Comparison of ENCODE assay signal across 27 mouse cellular contexts in the genomic region with DNA sequence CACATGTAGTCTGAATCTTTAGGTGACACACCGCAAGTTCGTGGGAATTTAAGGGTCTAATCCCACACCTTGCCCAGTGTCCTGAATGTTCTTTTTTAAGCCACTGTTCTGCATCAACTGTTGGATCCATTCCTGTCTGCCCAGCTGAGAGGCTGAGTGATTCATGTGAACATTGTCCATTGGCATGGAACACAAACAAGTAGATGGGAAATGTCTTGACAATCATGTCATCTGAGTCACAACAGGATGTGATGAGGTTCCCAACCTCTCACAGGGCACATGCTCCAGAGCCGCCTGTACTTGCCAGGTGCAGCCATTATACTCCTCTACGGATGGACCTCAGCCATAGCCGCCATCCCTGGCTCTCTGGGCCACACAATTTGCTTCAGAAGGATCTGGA.
DNase-seq lines count a peak whose midpoint lies in the region; ATAC-seq and TF ChIP-seq lines count a peak whose summit lies in the region.
"Had no signal": no experiment of that assay in that cellular context is flagged by ENCODE, and none has a peak within 500 bp of the region (broad histone marks: within the 10 kb centered on the region; RNA-seq: fewer than 3 reads in every experiment).

No protein-coding gene starts in this region.

- 0 out of 2 replicates have a peak, but pooled peaks cover 2% of the 10 kb centered on the region for H3K4me1 ChIP-seq in hindbrain, postnatal 0 days (ENCODE audit: insufficient read depth, low read length)
- H3K4me1 ChIP-seq in hindbrain, embryonic 16.5 days (ENCODE audit: control insufficient read depth, insufficient read depth, low read depth, low read length): no peaks in the 10 kb centered on the region
- no peaks in the 10 kb centered on the region for H3K4me1 ChIP-seq in midbrain, postnatal 0 days (ENCODE audit: insufficient read depth, low read length)
- no peaks in the 10 kb centered on the region for H3K4me1 ChIP-seq in midbrain, embryonic 16.5 days (ENCODE audit: control insufficient read depth, insufficient read depth, low read length)
- H3K4me1 ChIP-seq in forebrain, embryonic 15.5 days: peaks cover 1% of the 10 kb centered on the region; the same call in 1 of the 2 replicates

- no peaks in the 10 kb centered on the region for H3K27me3 ChIP-seq in hindbrain, postnatal 0 days (ENCODE audit: insufficient read depth, low read length)
- H3K27me3 ChIP-seq in hindbrain, embryonic 16.5 days (replicated peaks; ENCODE audit: control insufficient read depth, insufficient read depth, low read length): no peaks in the 10 kb centered on the region
- no peaks in the 10 kb centered on the region for H3K27me3 ChIP-seq in midbrain, postnatal 0 days (ENCODE audit: insufficient read depth, low read length)
- no peaks in the 10 kb centered on the region for H3K27me3 ChIP-seq in midbrain, embryonic 16.5 days (ENCODE audit: control insufficient read depth, insufficient read depth, low read depth, low read length)
- no peaks in the 10 kb centered on the region for H3K27me3 ChIP-seq in Patski
- H3K27me3 ChIP-seq in forebrain, embryonic 15.5 days: no peaks in the 10 kb centered on the region
- H3K27me3 ChIP-seq: CH12.LX; forebrain, embryonic 13.5 days; heart, embryonic 12.5 days; heart, embryonic 15.5 days; hindbrain, embryonic 13.5 days had no signal

- POLR2A ChIA-PET in Patski (lab: Charles Lee): no interaction called here

- no peak overlapping the region for H3K4me2 ChIP-seq in hindbrain, postnatal 0 days (ENCODE audit: low read depth, low read length)
- H3K4me2 ChIP-seq in hindbrain, embryonic 16.5 days (ENCODE audit: low read length): no peak overlapping the region
- no peak overlapping the region for H3K4me2 ChIP-seq in midbrain, postnatal 0 days (ENCODE audit: low read depth, low read length, poor library complexity, severe bottlenecking)
- H3K4me2 ChIP-seq in midbrain, embryonic 16.5 days (ENCODE audit: low read length): no peak overlapping the region
- no peak overlapping the region for H3K4me2 ChIP-seq in forebrain, embryonic 15.5 days (replicated peaks)
- H3K4me2 ChIP-seq: forebrain, embryonic 13.5 days; heart, embryonic 12.5 days; heart, embryonic 15.5 days; hindbrain, embryonic 13.5 days had no signal

- peak; percentile 18 for DNase-seq in hindbrain, postnatal 0 days (ENCODE audit: low spot score)
- DNase-seq in midbrain, postnatal 0 days (ENCODE audit: low spot score): peak; percentile 18
- DNase-seq in 3T3-L1 (ENCODE audit: low read depth, low spot score) (peak; percentile 40), Patski (ENCODE audit: low read depth, low spot score) (peak; percentile 79)
- DNase-seq: adrenal gland, adult 8-10 months; adrenal gland, postnatal 25 days; B cell, adult 2 months; cerebellum, adult 11-12 months; cerebellum, adult 8-10 months; forebrain, postnatal 0 days; gastrocnemius, postnatal 25 days; heart, adult 18-20 months; heart, postnatal 10 days; heart, postnatal 36 days had no signal

- H3K9me3 ChIP-seq in hindbrain, postnatal 0 days (ENCODE audit: low read length): no peaks in the 10 kb centered on the region
- H3K9me3 ChIP-seq in hindbrain, embryonic 16.5 days (ENCODE audit: control insufficient read depth, low read length): no peaks in the 10 kb centered on the region
- no peaks in the 10 kb centered on the region for H3K9me3 ChIP-seq in midbrain, postnatal 0 days (ENCODE audit: low read length)
- H3K9me3 ChIP-seq in midbrain, embryonic 16.5 days (replicated peaks; ENCODE audit: control insufficient read depth, low read length, poor library complexity, severe bottlenecking): no peaks in the 10 kb centered on the region
- no peaks in the 10 kb centered on the region for H3K9me3 ChIP-seq in forebrain, embryonic 15.5 days
- H3K9me3 ChIP-seq: forebrain, embryonic 10.5 days; forebrain, embryonic 13.5 days; heart, embryonic 12.5 days; heart, embryonic 15.5 days; hindbrain, embryonic 10.5 days; hindbrain, embryonic 13.5 days had no signal

- no peak overlapping the region for H3K9ac ChIP-seq in hindbrain, postnatal 0 days (replicated peaks; ENCODE audit: low read length)
- no peak overlapping the region for H3K9ac ChIP-seq in hindbrain, embryonic 16.5 days (ENCODE audit: low read depth, low read length)
- no peak overlapping the region for H3K9ac ChIP-seq in midbrain, postnatal 0 days (replicated peaks; ENCODE audit: low read length, poor library complexity, severe bottlenecking)
- no peak overlapping the region for H3K9ac ChIP-seq in midbrain, embryonic 16.5 days (ENCODE audit: low read depth, low read length)
- H3K9ac ChIP-seq in forebrain, embryonic 15.5 days (replicated peaks): no peak overlapping the region
- H3K9ac ChIP-seq: forebrain, embryonic 13.5 days; forebrain, postnatal 0 days; heart, embryonic 12.5 days; heart, embryonic 15.5 days; hindbrain, embryonic 13.5 days had no signal

- ATAC-seq in hindbrain, postnatal 0 days: 0 out of 2 replicates have a peak, but pooled peaks have one; percentile 32
- ATAC-seq in hindbrain, embryonic 16.5 days: no peak
- no peak for ATAC-seq in midbrain, postnatal 0 days (ENCODE audit: low FRiP score)
- no peak for ATAC-seq in midbrain, embryonic 16.5 days
- ATAC-seq in Patski: peak; percentile 44
- no peak for ATAC-seq in forebrain, embryonic 15.5 days (replicated peaks)
- ATAC-seq: activated CD4-positive, CD25-positive, alpha-beta regulatory T cell, adult 4 months; forebrain, embryonic 13.5 days; forebrain, postnatal 0 days; intestine, postnatal 0 days had no signal

- no peak overlapping the region for H3K4me3 ChIP-seq in hindbrain, postnatal 0 days (ENCODE audit: low read length)
- no peak overlapping the region for H3K4me3 ChIP-seq in hindbrain, embryonic 16.5 days (ENCODE audit: low read length)
- H3K4me3 ChIP-seq in midbrain, postnatal 0 days (ENCODE audit: low read depth, low read length): no peak overlapping the region
- no peak overlapping the region for H3K4me3 ChIP-seq in midbrain, embryonic 16.5 days (ENCODE audit: low read depth, low read length)
- H3K4me3 ChIP-seq in forebrain, embryonic 15.5 days: no peak overlapping the region
- H3K4me3 ChIP-seq: forebrain, embryonic 10.5 days; forebrain, embryonic 13.5 days; heart, embryonic 12.5 days; heart, embryonic 15.5 days; hindbrain, embryonic 10.5 days; hindbrain, embryonic 13.5 days had no signal

- in situ Hi-C loops in Patski (cut with MboI; ENCODE audit: low pct_unique_long_range_greater_than_20kb): no loop called here

- 85% methylated on average over 5 of the region's 5 CpGs for WGBS in hindbrain, postnatal 0 days
- WGBS in hindbrain, embryonic 16.5 days: 82% methylated on average over 5 of the region's 5 CpGs
- 93% methylated on average over 5 of the region's 5 CpGs for WGBS in midbrain, postnatal 0 days
- WGBS in midbrain, embryonic 16.5 days: 95% methylated on average over 5 of the region's 5 CpGs
- WGBS in forebrain, embryonic 15.5 days: 93% methylated on average over 5 of the region's 5 CpGs

- no peak overlapping the region for H3K27ac ChIP-seq in hindbrain, postnatal 0 days
- H3K27ac ChIP-seq in hindbrain, embryonic 16.5 days (ENCODE audit: low read depth, low read length): no peak overlapping the region
- H3K27ac ChIP-seq in midbrain, postnatal 0 days (ENCODE audit: low read depth, low read length): no peak overlapping the region
- no peak overlapping the region for H3K27ac ChIP-seq in midbrain, embryonic 16.5 days (ENCODE audit: low read length)
- H3K27ac ChIP-seq in forebrain, embryonic 15.5 days (replicated peaks): no peak overlapping the region
- H3K27ac ChIP-seq: forebrain, embryonic 10.5 days; forebrain, embryonic 13.5 days; heart, embryonic 15.5 days; hindbrain, embryonic 10.5 days; hindbrain, embryonic 13.5 days had no signal

- CTCF ChIA-PET in Patski (lab: Charles Lee): interaction anchor here (1.0 to 1.3 kb wide), 3 partner anchors 17 to 109 kb away, joined by 3 to 4 read pairs (median 3); no protein-coding TSS in a partner anchor

- no peaks in the 10 kb centered on the region for H3K36me3 ChIP-seq in hindbrain, postnatal 0 days (ENCODE audit: insufficient read depth, low read length)
- no peaks in the 10 kb centered on the region for H3K36me3 ChIP-seq in hindbrain, embryonic 16.5 days (ENCODE audit: control insufficient read depth, insufficient read depth, low read length)
- H3K36me3 ChIP-seq in midbrain, postnatal 0 days (ENCODE audit: insufficient read depth, low read length): no peaks in the 10 kb centered on the region
- H3K36me3 ChIP-seq in midbrain, embryonic 16.5 days (ENCODE audit: control insufficient read depth, insufficient read depth, low read length): no peaks in the 10 kb centered on the region
- H3K36me3 ChIP-seq in forebrain, embryonic 15.5 days: no peaks in the 10 kb centered on the region
- H3K36me3 ChIP-seq: forebrain, embryonic 10.5 days; G1E; heart, embryonic 15.5 days; hindbrain, embryonic 10.5 days; hindbrain, embryonic 13.5 days had no signal

- no peak for TF ChIP-seq CTCF in hindbrain, postnatal 0 days (IDR thresholded peaks at IDR 0.05; ENCODE audit: low read depth)
- no peak for TF ChIP-seq CTCF in midbrain, postnatal 0 days (IDR thresholded peaks at IDR 0.05)
- TF ChIP-seq CTCF in Patski (IDR thresholded peaks at IDR 0.05): no peak

Comparison
In these comparisons a context has a peak if more than half of its experiments do, and no peak if none do; other contexts are left out.
1. ATAC-seq: peak in hindbrain, postnatal 0 days (single experiment) and Patski (single experiment); none in hindbrain, embryonic 16.5 days (single experiment), midbrain, postnatal 0 days (single experiment), midbrain, embryonic 16.5 days (single experiment) and forebrain, embryonic 15.5 days (single experiment).
2. DNase-seq: peak in every context shown above with its lines; median percentile 79 in Patski; 40 in 3T3-L1; 18 in hindbrain, postnatal 0 days; 18 in midbrain, postnatal 0 days.